Mouse (Mus musculus) ovary, postnatal 36 days (tissue): ENCODE results near the gene Tsku.
A peak's percentile ranks its signal among the peaks of the same experiment; 100 is the strongest.

Experiments used
- DNase-seq: peaks from one replicate; pipeline ENCODE4 v3.0.0; 2022; ENCODE audit warnings: low spot score, mixed read lengths

The Tsku gene

DNA sequence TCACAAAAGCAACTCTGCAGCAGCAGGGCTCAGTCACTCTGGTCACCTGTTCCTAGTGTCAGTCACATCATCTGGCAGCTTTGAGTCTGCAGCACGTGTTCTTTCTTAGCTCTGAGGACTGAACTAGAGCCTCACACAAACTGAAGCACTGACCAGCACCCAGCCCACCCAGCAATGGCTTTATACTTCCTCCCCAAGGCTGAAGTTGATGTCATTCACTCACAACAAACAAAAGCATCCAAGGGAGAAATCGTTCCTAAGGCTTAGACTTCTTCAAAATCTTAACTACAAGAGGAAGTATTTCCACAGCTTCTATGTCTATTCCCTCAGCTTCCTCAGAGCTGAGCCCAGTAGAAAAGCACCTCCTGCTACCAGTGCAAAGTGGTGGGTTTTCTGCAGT, 32.8 kb downstream of the Tsku start:
- DNase-seq: no peak

DNA sequence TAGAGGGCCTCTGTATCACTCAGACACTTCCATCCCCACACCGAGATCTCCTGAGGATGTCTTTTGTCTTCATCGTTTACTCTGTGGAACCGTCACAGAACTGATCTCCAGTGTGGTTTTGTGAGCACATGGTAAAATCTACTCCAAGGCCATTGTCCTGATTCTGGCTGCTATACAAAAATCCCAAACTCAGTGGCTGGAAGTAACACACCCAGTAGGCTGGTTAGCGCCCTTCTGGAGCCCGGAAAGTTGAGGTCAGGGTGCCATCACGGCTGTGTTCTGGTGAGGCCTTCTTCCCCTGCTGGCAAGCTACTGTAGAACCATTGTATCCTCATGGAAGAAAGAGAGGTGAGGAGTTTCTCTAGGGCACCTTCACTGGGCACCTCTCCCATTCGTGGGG, 35.1 kb downstream of the Tsku start:
- DNase-seq: no peak

DNA sequence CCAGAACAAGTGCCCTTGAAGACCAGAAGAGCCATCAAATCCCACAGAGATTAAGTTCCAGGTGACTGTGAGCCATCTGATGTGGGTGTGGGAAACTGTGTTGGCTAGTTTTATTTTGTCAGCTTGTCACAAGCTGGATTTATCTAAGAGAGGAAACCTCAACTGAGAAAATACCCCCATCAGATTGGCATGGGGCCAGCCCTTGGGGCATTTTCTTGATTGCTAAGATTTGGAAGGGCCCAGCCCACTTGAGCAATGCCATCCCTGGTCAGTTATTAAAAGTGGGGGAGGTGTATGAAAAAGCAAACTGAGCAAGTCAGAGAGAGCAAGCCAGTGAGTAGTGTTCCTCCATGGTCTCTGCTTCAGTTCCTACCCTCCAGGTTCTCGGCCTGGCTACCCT, 36.9 kb downstream of the Tsku start:
- no peak for DNase-seq

DNA sequence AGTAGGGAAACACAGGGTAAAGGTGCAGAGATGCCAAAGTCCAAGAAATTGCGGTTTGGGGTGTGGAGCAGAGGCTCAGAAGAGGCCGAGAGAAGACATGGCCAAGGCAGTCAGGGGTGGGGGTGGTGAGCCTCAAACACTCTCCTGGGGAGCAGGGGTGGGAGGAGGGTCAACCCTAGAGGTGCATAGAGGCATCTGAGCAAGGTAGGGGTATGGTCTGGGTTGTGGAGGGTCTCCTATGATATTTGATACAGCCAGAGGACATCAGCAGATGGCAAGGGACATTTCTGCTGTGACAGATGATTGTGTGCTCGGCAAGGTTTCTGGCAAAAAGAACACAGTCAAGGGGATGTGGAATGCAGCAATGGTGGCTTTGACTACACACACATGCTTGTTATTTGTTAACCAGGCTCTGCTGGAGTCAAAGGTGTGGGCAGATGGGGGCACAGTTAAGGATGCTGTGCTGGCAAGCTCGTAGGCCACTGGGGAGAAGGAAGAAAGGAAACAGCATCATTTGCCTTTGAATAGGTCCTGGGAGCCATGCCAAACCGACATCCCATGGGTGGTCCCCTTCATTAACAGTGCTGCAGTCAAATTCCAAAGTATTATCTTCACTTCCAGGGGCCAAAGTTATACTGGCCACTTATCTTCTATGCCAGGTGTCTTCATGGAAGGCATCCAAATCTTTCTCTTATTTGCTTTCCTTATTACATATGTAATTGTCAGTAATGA, 37.7 kb downstream of the Tsku start:
- DNase-seq: no peak

DNA sequence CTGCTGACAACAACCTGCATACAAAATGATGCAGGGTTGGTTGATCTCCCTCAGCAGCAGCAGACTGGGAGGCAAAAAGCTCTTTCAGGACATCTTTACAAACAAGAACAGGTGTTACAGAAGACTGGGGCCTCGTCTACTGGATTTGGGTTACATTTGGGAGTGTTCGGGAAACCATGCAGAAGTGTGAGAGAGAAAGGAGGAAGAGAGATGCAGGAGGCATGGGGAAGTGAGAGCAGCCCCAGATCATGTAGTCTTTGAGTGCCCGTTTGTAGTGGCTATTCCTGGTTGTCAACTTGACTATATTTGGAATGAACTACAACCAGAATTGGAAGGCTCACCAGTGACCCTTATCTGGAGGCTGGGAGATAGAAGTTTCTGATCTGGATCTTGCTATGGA, 38.7 kb downstream of the Tsku start:
- DNase-seq: no peak

DNA sequence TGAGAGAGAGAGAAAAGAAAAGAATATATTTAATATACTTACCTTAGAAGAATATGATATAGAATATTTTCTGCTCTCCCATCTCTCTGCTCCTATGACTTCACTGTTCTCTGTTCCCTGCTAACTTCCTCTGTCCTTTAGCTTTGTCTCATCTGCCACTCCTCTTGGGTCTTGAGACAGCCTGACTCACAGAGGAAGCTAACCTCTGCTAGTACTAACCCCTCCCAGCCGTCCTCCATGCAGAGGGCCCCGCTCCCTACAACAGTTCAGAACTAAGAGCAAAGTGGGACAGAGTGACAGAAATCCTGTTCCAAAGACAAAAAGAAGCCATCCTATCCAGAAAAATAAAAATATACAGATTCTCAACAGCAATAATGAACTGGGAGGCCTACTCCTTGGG, 40.0 kb downstream of the Tsku start, which contains the start of gene Acer3:
Gene Acer3, minus strand, starts transcription at position 126 of the 400 bp plus-strand sequence.
- no peak for DNase-seq

DNA sequence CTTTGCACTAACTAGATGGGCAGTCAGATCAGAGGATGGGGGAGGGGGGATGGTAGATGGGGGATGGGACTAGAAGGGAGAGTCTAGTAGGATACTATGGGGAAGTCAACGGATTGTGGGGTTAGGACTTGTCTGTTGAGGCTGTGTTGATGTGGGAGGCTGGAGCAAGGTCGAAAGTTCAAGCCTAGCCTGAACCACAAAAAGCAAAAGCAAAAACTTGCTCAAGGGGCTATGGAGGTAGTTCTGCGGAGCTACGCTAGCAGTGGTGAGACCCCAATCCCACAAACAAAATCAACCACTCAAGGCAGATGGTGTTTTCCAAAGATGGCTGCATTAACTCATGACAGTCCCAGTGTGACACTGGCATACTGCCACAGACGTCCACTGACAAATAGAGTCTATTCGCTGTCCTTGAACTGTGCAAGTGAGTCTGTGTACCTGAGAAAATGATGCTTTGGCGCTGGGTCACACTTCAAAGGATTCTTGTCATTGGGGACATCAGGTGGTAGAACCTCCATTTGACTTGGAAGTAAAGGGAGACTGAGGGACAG, 41.0 kb downstream of the Tsku start:
- DNase-seq: no peak

DNA sequence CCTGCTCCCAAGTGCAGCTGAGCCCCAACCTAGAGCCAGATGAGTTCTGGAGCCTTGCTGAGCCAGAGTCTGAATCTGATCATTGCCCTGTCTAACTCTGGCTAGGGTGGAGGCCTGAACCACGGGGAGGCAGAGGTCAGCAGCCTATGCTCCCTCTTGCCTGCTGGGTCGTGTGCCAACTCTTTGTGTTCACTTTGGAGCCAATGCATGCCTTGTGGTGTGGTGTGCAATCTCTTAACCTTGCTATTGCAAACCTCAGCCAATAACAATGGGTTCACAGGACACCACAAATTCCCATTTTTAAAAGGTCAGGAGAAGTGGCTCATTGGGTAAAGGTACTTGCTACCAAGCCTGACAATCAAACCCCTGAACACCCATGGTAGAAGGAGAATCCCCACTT, 44.6 kb downstream of the Tsku start:
- DNase-seq: no peak

DNA sequence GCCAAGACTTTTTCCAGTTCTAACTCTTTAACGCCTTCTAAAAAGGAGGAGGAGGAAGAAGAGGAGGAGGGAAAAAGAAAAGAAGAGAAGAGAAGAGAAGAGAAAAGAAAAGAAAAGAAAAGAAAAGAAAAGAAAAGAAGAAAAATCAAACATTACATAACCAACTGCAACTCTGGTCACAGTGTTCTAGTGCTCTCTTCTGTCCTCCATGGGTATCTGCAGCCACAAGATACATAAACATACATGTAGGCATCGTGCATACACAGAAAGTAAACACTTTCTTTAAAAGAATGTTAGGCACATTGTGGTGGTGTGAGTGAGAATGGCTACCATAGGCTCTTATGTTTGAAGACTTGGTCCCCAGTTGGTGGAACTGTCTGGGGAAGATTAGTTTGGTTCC, 46.0 kb downstream of the Tsku start:
- DNase-seq: no peak

DNA sequence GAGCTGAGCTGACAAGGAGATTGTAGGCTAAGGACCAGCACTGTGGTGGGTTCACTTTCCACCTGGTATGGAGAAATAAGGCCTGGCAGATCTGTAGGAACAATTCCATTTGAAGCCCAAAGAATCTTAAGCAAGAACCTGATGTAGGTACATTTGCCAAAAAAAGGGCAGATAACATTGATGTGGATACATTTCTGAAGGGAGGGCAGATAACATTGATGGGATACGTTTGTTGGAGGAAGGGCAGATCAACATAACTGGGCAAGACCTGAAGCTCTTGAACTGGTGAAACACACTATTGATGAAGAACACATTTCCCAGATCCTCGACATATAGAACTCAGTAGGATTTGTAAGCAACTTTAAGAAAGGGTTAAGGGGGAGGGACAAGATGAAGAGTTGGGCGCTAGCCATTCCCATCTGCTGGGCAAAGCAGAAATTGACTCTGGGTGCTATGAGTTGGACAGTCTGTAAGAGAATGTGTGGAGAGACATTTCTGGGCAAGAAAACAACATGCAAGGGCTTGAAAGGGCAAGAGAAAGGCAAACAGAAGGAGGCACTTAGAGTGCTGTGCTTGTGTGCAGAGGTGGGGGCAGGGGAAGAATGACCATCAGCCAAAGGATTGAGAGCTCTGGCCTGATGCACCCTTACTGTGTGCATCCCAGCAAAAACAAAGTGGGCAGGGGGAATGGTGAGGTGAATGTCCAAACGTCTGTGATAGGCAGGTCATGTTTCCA, 48.8 kb downstream of the Tsku start:
- no peak for DNase-seq

DNA sequence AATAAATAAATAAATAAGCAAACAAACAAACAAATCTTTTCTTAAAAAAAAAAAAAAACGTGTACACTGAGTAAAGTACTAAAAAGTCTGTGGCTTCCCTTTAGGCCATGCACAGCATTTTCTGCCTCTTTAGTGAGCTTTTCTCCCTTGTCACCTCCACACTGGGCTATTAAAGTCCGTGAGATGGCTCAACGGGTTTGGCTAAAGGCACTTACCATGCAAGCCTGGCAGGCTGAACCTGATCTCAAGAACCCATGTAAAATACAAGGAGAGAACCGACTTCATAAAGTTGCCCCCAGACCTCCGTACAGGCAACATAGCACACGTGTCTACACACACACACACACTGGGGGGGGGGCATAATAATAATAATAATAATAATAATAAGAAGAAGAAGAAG, 50.9 kb downstream of the Tsku start:
- no peak for DNase-seq

DNA sequence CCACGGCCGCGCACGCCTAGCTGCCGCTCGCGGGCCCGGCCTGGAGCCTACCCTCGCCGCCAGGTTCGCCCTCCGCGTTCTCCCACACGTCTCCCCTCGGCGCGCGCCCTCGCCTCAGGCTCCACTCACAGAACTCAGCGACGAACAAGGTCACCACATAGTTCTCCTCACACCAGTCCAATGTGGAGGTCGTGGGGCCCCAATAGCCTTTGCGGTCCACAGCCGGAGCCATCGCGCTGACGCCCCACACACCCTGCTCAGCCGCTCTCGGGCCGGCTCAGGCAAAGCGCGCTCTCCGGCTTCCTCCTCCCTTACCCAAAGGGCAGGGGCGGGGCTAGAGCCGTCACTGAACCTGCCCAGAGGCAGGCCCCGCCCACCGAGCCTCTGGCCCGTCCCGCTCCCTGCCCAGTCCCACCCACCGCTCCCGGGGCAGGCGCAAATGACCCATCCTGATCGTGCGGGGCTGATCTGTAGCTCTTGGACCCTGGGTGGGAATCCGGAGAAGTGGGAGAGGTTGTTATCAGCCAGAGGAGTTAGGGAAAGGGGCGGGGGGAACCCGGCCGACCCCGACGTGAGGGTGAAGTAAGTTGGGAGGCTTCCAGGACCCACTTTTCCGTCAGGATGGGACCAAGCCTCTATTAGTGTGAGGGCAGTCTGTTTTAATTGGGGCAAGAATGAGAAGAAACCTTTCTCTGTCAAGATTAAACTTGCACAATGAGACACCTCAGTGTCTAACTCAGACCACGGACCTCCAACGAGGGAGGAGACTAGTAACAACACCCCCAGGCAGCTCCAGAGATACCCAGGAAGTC, 51.7 kb downstream of the Tsku start:
- peak; percentile 97 for DNase-seq

DNA sequence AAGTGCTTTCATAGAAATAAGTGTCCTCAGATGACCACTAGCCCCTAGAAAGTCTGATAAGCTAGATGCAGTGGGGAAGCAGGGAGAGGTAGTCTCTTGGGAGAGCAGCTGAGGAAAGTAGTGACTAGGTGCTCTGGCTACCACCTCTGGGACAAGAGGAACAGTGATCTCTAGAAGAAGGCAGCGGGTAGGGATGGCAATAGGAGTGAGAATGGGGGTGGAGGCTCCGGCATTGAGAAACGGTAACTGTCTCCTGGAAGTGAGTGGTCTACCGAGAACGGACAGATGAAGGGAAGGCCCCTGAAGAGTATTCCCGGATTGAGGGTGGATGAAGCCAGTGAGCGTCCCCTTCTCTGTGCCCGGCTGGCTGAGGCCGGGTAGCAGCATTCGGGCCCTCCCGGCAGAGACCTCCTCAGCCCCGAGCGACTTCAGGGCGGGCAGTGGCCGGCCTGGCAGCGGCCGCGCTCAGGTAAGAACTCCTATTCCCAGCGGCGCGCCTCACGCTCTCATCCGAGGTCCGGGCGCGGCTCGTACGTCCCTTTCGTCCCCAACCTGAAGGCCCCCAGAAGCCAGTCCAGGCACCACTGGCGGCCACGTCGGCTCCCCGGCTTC, 52.4 kb downstream of the Tsku start:
- DNase-seq: no peak

DNA sequence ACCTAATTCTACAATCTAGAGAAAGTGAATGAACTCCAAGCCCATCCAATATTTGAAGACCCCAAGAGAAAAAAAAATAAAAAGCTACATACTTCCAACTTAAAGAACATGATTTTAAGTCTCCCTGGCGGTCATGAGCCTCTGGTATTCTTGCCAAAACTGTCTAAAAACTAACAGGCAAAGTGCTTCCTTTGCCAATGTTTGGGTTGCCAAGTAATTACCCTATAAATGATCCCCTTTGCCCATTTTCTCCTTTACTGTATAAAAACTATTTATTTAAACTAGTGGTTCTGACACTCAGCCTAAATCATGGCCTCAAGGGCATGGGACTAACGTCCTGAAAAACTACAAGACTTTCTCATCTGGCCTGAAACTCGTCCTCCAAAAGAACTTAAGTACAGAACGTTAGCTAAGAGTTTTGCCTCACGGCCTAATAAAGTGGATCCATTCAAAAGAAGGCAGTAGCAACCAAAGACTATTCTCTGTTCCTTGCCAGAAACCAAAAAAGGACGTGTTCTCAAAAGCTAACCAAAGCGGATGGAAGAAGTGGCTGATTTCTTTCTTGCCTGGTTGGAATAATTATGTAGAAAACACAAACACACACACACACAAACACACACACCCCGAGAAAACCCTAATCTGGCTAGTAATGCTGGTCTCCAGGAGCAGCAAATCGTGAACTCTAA, 53.1 kb downstream of the Tsku start:
- no peak for DNase-seq

DNA sequence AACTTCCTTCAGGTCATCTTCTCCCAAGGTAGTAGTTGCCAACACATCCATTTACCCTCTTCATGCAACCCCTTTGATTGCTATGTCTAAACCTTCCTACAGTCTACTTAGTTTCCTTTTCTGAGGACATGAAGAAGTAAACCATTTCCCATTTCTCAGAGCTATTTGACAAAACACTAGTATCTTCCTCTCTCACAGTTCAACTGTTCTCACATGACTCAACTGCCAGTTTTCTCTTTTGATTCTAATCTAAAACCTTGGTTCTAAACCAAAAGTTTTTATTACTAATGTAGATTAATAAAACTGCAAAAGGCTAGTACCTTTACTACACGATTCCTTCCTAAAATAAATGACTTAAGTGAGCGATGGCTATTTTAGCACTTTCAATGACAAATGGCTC, 53.7 kb downstream of the Tsku start:
- no peak for DNase-seq
